ENCODE assay signal across 41 mouse cellular contexts in genomic region chr3:93512386-93513101, GRCm38 (mm10). TPM values are rescaled to one million over a fixed set of nuclear protein-coding genes. Genes with fewer than 3 reads are reported as not detected.
A peak's percentile ranks its signal among the peaks of the same experiment; 100 is the strongest.
DNase-seq lines count a peak whose midpoint lies in the region; ATAC-seq and TF ChIP-seq lines count a peak whose summit lies in the region.
"Had no signal": no experiment of that assay in that cellular context is flagged by ENCODE, and none has a peak within 500 bp of the region (broad histone marks: within the 10 kb centered on the region; RNA-seq: fewer than 3 reads in every experiment).

No protein-coding gene starts in this region.

- no peak overlapping the region for H3K27ac ChIP-seq in lung, postnatal 0 days (ENCODE audit: low read length)
- H3K27ac ChIP-seq in bone marrow, adult 2 months (ENCODE audit: control insufficient read depth, insufficient read depth, low read depth, low read length, poor library complexity) = peak overlapping the region; percentile 80; the same call in 1 of the 2 replicates
- H3K27ac ChIP-seq: embryonic facial prominence, embryonic 12.5 days; hindbrain, embryonic 10.5 days; hindbrain, embryonic 15.5 days; limb, embryonic 10.5 days; limb, embryonic 15.5 days; liver, embryonic 14.5 days; lung, embryonic 15.5 days; midbrain, embryonic 12.5 days; neural tube, embryonic 12.5 days had no signal

- no peaks in the 10 kb centered on the region for H3K4me1 ChIP-seq in lung, postnatal 0 days (ENCODE audit: insufficient read depth, low read depth, low read length)
- H3K4me1 ChIP-seq in bone marrow, adult 2 months (ENCODE audit: control insufficient read depth, insufficient read depth, low read length) = peaks cover 1% of the 10 kb centered on the region; the same call in 1 of the 2 replicates
- H3K4me1 ChIP-seq: embryonic facial prominence, embryonic 12.5 days; hindbrain, embryonic 10.5 days; hindbrain, embryonic 15.5 days; limb, embryonic 10.5 days; limb, embryonic 15.5 days; lung, embryonic 15.5 days; midbrain, embryonic 12.5 days; neural tube, embryonic 12.5 days had no signal

- no peak for TF ChIP-seq EP300 in lung, postnatal 0 days (IDR thresholded peaks at IDR 0.05)

- TF ChIP-seq POLR2A in bone marrow, adult 2 months (IDR thresholded peaks at IDR 0.05; ENCODE audit: borderline replicate concordance, control insufficient read depth, low read depth, low read length) = no peak

- no peaks in the 10 kb centered on the region for H3K36me3 ChIP-seq in lung, postnatal 0 days (ENCODE audit: insufficient read depth, low read length)
- H3K36me3 ChIP-seq: embryonic facial prominence, embryonic 12.5 days; hindbrain, embryonic 10.5 days; hindbrain, embryonic 15.5 days; limb, embryonic 10.5 days; limb, embryonic 15.5 days; lung, embryonic 15.5 days; midbrain, embryonic 12.5 days; neural tube, embryonic 12.5 days had no signal

- no peak for ATAC-seq in lung, postnatal 0 days
- ATAC-seq in activated CD4-positive, CD25-positive, alpha-beta regulatory T cell, adult 4 months = no peak
- ATAC-seq: CD4-positive, CD25-positive, alpha-beta regulatory T cell, adult 4 months; forebrain, embryonic 14.5 days; inflammation-experienced regulatory T-cells, adult 6 months had no signal

- peak; percentile 14 for DNase-seq in adrenal gland, postnatal 14 days
- DNase-seq in adrenal gland, postnatal 36 days = no peak
- peak; percentile 24 for DNase-seq in lung, postnatal 0 days (ENCODE audit: low spot score)
- no peak for DNase-seq in lung, postnatal 4 days
- DNase-seq in thymus, postnatal 25 days = no peak
- DNase-seq: adrenal gland, postnatal 25 days; cerebellum, adult 11 months; cerebellum, adult 9-11 months; embryo, embryonic 11 days; gastrocnemius, postnatal 25 days; heart, postnatal 14 days; kidney, adult 18-20 months; kidney, postnatal 10 days; layer of hippocampus, adult 9-11 months; right cerebral cortex, adult 18-20 months; spleen, adult 18-20 months; thymus, postnatal 36 days had no signal

- no peak overlapping the region for H3K9ac ChIP-seq in lung, postnatal 0 days (replicated peaks; ENCODE audit: low read depth)
- H3K9ac ChIP-seq: embryonic facial prominence, embryonic 12.5 days; hindbrain, embryonic 15.5 days; limb, embryonic 15.5 days; liver, embryonic 14.5 days; lung, embryonic 15.5 days; midbrain, embryonic 12.5 days; neural tube, embryonic 12.5 days had no signal

- 71% methylated on average over 7 of the region's 7 CpGs for WGBS in lung, postnatal 0 days
- 42% methylated on average over 7 of the region's 7 CpGs for WGBS in bone marrow, adult 2 months

- no peaks in the 10 kb centered on the region for H3K27me3 ChIP-seq in lung, postnatal 0 days (replicated peaks; ENCODE audit: insufficient read depth, low read length)
- H3K27me3 ChIP-seq: embryonic facial prominence, embryonic 12.5 days; hindbrain, embryonic 15.5 days; limb, embryonic 15.5 days; lung, embryonic 15.5 days; megakaryocyte, embryonic 14.5 days; midbrain, embryonic 12.5 days; neural tube, embryonic 12.5 days had no signal

- no peak for TF ChIP-seq CTCF in lung, postnatal 0 days (IDR thresholded peaks at IDR 0.05)
- TF ChIP-seq CTCF in bone marrow, adult 2 months (IDR thresholded peaks at IDR 0.05; ENCODE audit: control insufficient read depth, insufficient read depth, low read length) = no peak

- no peak overlapping the region for H3K4me2 ChIP-seq in lung, postnatal 0 days (replicated peaks; ENCODE audit: low read depth, low read length)
- H3K4me2 ChIP-seq: embryonic facial prominence, embryonic 12.5 days; hindbrain, embryonic 15.5 days; limb, embryonic 15.5 days; lung, embryonic 15.5 days; midbrain, embryonic 12.5 days; neural tube, embryonic 12.5 days had no signal

- H3K4me3 ChIP-seq in lung, postnatal 0 days (ENCODE audit: low read depth, low read length) = no peak overlapping the region
- peak overlapping the region; percentile 12 for H3K4me3 ChIP-seq in bone marrow, adult 2 months (replicated peaks; ENCODE audit: control insufficient read depth, low read depth, low read length)
- H3K4me3 ChIP-seq: embryonic facial prominence, embryonic 12.5 days; hindbrain, embryonic 10.5 days; hindbrain, embryonic 15.5 days; limb, embryonic 10.5 days; limb, embryonic 15.5 days; lung, embryonic 15.5 days; megakaryocyte, embryonic 14.5 days; midbrain, embryonic 12.5 days; myocyte; neural tube, embryonic 12.5 days had no signal

- no peaks in the 10 kb centered on the region for H3K9me3 ChIP-seq in lung, postnatal 0 days (ENCODE audit: low read length)
- H3K9me3 ChIP-seq: embryonic facial prominence, embryonic 12.5 days; hindbrain, embryonic 10.5 days; hindbrain, embryonic 15.5 days; limb, embryonic 10.5 days; limb, embryonic 15.5 days; lung, embryonic 15.5 days; megakaryocyte, embryonic 14.5 days; midbrain, embryonic 12.5 days; neural tube, embryonic 12.5 days had no signal

RNA-seq across cellular contexts. Expression of gene S100a11, which starts 7.7 kb away (rescaled TPM):
- 217 and 219 TPM in 2 replicates for total RNA-seq in adrenal gland, postnatal 14 days (2021)
- total RNA-seq in adrenal gland, postnatal 36 days (2021) = 100 to 1,000 TPM; 207 to 231 TPM
- polyA plus RNA-seq in lung, postnatal 0 days (2015; fragmentation: Nextera tagmentation; extraction: Ambion mirVana) = 2,427 and 2,513 TPM in 2 replicates
- polyA plus RNA-seq in bone marrow, adult 2 months (2011; ENCODE audit: insufficient read depth, insufficient read length, low replicate concordance, missing spikeins) = 170 and 358 TPM in 2 replicates
- polyA plus RNA-seq in activated CD4-positive, CD25-positive, alpha-beta regulatory T cell, adult 4 months (2017; shearing (Covaris generic)) = 1,000 to 10,000 TPM; 1,103 to 1,136 TPM

RNA-seq across cellular contexts. Expression of gene S100a10, which starts 42.3 kb away (rescaled TPM):
- total RNA-seq in adrenal gland, postnatal 14 days (2021) = 166 and 194 TPM in 2 replicates
- 100 to 1,000 TPM; 166 to 192 TPM for total RNA-seq in adrenal gland, postnatal 36 days (2021)
- 395 and 447 TPM in 2 replicates for polyA plus RNA-seq in lung, postnatal 0 days (2015; fragmentation: Nextera tagmentation; extraction: Ambion mirVana)
- 70.0 and 138 TPM in 2 replicates for polyA plus RNA-seq in bone marrow, adult 2 months (2011; ENCODE audit: insufficient read depth, insufficient read length, low replicate concordance, missing spikeins)
- polyA plus RNA-seq in activated CD4-positive, CD25-positive, alpha-beta regulatory T cell, adult 4 months (2017; shearing (Covaris generic)) = 1,000 to 10,000 TPM; 1,196 to 1,341 TPM

RNA-seq across cellular contexts. Expression of gene Tchhl1, which starts 44.0 kb away (rescaled TPM):
- total RNA-seq in adrenal gland, postnatal 14 days (2021) = 0.15 TPM in 1 of 2 replicates, not detected in the other
- under 1 TPM; 0.13 to 0.92 TPM for total RNA-seq in adrenal gland, postnatal 36 days (2021)
- not detected in 2 replicates for polyA plus RNA-seq in lung, postnatal 0 days (2015; fragmentation: Nextera tagmentation; extraction: Ambion mirVana)
- polyA plus RNA-seq in bone marrow, adult 2 months (2011; ENCODE audit: insufficient read depth, insufficient read length, low replicate concordance, missing spikeins) = not detected in 2 replicates
- polyA plus RNA-seq in activated CD4-positive, CD25-positive, alpha-beta regulatory T cell, adult 4 months (2017; shearing (Covaris generic)) = not detected
- total RNA-seq: gastrocnemius, adult 18-20 months; gastrocnemius, postnatal 25 days; heart, adult 8-10 months; heart, postnatal 14 days; left cerebral cortex, postnatal 10 days; midbrain, postnatal 0 days had no signal
- polyA plus RNA-seq: CD4-positive, CD25-positive, alpha-beta regulatory T cell, adult 4 months; embryonic facial prominence, embryonic 12.5 days; forebrain, embryonic 14.5 days; frontal cortex, adult 2 months; heart, embryonic 14.5 days; hindbrain, embryonic 10.5 days; inflammation-experienced regulatory T-cells, adult 6 months; large intestine, adult 2 months; limb, embryonic 10.5 days; limb, embryonic 15.5 days; liver, embryonic 14.5 days; lung, embryonic 15.5 days; midbrain, embryonic 12.5 days; midbrain, postnatal 0 days; myocyte; neural tube, embryonic 12.5 days; stomach, embryonic 16.5 days had no signal

Comparison
In these comparisons a context has a peak if more than half of its experiments do, and no peak if none do; other contexts are left out.
1. DNase-seq: peak in adrenal gland, postnatal 14 days (single experiment) and lung, postnatal 0 days (single experiment); none in adrenal gland, postnatal 36 days (0 of 2), lung, postnatal 4 days (0 of 2) and thymus, postnatal 25 days (single experiment).